Mouse (Mus musculus) Muller cell, postnatal 12 days (primary cell): Measurements from ENCODE around the gene Olfr366.
"Not testable (repeated sequence)": the region's sequence is repeated elsewhere in the genome, so short reads cannot be mapped to it uniquely, and the experiment has no call there.

Source experiments
- DNase-seq: peaks from one replicate; pipeline ENCODE4 v3.0.0-alpha.2; 2015; ENCODE audit errors: inconsistent ontology term

The Olfr366 gene

GRCm38 (mm10) chr2:37211274-37211673, at the start of gene Olfr366:
Gene Olfr366, plus strand, starts transcription at chr2:37211574.
- DNase-seq: no peak

GRCm38 (mm10) chr2:37187898-37188297, 23.5 kb upstream of the Olfr366 start, which contains the start of gene Olfr365:
Gene Olfr365, plus strand, starts transcription at chr2:37188198.
- no peak for DNase-seq

GRCm38 (mm10) chr2:37261781-37262180, 50.4 kb downstream of the Olfr366 start:
- DNase-seq: not testable (repeated sequence)
